Mouse (Mus musculus) layer of hippocampus, postnatal 10 days (tissue): ENCODE measurements around the gene Agfg1. TPM values are rescaled to one million over a fixed set of nuclear protein-coding genes. Genes with fewer than 3 reads are reported as not detected.

Source experiments
- DNase-seq, 2 experiments: peaks; one replicate each; pipeline ENCODE4 v3.0.0; 2021; ENCODE audit warnings: low spot score in 2 of 2
- total RNA-seq, 2 experiments: library from RNA; stranded (reverse); gene quantifications; 2 replicates each; pipeline ENCODE4 v1.2.3; 2021

Gene Agfg1
- total RNA-seq, 2 experiments from 2014 or later: 80.2 to 85.8 TPM

DNA sequence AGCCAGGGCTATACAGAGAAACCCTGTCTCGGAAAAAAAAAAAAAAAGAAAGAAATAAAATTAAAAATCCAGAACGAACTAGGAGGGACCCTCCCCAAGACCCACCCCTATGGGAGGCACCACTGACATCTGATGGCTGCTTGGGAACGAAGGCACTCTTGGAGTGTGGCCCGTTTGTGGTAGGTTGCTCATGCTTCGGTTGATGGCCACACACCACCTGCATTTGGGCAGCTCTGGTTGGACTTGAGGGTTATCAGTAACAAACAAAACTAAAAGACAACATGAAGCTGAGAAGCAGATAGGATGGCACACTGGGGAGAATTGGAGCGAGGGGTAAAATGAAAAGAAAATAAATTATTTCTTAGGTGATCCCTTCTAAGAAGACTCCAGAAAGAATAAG is 15.1 kb upstream of the Agfg1 start:
- no peak for DNase-seq

DNA sequence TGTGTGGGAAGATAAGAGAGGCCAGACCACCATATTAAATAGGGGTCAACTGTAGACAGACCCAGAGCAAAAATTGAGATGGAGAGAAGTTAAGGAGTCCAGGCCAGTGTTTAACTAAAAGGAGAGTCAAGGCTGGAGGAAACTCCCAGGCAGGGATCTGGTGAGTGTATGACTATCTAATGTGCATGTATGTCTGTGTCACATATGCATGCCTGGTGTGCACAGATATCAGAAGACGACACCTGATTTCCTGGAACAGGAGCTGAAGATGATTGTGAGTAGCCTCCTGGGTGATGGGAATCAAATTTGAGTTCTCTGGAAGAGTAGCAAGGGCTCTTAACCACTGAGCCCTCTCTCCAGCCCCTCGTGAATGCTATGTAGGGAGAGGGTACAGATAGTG is 14.0 kb upstream of the Agfg1 start:
- no peak for DNase-seq

- DNase-seq: no peak
Measured at GRCm38 (mm10) chr1:82825783-82826182, 13.5 kb upstream of the Agfg1 start.

DNA sequence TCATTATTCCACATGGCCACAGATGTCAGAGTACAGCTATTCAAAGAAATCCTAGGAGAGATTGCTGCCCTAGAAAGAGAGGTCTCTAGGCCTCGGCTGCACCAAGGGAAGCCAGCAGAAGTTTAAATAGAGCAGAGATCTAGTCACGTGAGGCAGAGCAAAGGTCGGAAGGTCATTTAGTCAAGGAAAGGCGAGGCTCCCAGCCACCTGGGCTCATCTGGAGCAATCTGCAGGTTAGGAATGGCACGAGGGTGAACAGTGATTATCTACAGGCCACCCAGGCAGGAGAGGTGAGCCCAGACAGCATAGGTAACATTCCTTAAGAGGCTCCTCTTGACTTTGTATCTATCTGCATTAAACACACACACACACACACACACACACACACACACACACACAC is 12.4 kb upstream of the Agfg1 start:
- no peak for DNase-seq

- no peak for DNase-seq
Measured at GRCm38 (mm10) chr1:82830771-82831170, 8.5 kb upstream of the Agfg1 start.

GRCm38 (mm10) chr1:82831547-82832240 is 7.6 kb upstream of the Agfg1 start:
- no peak for DNase-seq

- no peak for DNase-seq
Measured at GRCm38 (mm10) chr1:82832495-82833021, 6.7 kb upstream of the Agfg1 start.

- DNase-seq: no peak
Measured at GRCm38 (mm10) chr1:82833501-82833900, 5.8 kb upstream of the Agfg1 start.

DNA sequence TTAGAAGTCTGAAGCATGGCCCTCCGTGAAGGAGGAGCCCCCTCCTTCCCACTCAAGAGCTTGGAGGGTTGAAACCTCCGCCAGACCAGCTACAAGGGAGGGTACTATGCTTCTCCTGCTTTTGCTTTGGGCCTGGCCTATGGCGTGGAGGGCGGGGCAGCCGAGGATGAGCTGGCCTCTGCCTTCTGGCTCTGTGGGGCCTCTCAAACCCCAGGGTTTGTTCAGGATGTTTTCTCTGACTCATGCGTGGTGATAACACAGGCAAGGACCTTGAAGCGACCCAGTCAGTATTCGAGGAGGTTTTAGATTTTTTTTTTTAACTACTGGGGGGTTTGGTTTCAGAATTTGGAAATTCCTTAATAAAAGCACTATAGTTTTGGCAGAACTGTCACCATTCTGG is 4.7 kb upstream of the Agfg1 start:
- DNase-seq: no peak

DNA sequence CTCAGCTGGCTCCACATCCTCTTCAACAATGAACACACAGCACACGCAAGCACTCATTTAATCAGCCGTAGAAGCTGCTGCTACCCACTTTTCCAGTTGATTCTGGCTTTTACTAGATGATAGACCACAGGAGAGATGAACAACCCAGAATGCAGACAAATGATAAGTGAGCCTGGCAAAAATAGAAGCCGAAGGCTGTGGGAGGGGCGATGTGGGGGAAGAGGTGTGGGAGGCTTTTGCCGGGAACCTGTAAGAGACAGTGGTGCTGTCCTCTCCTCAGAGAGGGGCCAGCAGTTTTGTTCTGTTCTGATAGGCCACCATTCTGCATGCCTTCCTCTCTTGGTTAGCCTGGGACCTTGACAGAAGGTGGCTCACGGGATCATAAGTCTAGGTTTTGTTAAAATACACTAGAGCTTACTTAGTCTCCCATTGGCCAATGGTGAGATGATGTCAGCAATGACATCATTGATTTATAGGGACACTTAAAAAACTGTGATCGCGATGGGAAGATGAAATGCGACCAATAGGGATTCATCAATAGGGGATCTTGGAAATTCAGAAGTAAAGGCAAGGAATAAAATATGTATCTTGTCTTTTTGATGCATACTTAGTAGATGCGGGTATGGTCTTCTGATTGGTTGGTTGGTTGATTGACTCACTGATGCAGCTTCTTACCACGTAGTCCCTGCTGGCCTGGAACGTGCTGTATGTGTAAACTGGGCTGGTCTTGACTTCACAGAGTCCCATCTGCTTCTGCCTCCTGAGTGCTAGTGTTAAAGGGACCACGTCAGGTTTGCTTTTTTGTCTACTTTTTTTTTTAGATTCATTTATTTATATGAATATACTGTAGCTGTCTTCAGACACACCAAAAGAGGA is 2.7 kb upstream of the Agfg1 start:
- DNase-seq: no peak

- DNase-seq: no peak
Measured at GRCm38 (mm10) chr1:82837579-82837978, 1.7 kb upstream of the Agfg1 start.

- DNase-seq: no peak
Measured at GRCm38 (mm10) chr1:82838469-82839295, 601 bp upstream of the Agfg1 start.

- peak in 1 of 2 experiments; percentile 12 for DNase-seq
Measured at GRCm38 (mm10) chr1:82839614-82840421, 535 bp downstream of the Agfg1 start.

DNA sequence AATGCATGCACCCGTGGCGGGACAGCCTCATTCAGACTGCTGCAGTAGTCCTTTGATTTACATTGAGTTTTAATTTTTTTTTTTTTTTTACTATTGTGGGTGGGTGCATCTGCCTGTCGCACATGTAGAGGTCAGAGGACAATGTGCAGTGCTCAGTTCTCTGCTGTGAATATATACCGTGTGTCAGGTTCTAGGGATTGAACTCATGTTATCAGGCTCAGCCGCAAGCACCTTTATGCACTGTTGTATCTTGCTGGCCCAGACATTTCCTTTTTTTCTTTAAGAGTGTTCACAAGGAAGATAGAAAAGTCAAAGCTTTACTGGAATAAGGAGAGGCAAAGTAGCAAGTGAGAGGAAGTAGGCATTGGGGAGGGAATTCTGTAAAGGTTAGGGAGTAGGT is 16.4 kb downstream of the Agfg1 start:
- DNase-seq: no peak

DNA sequence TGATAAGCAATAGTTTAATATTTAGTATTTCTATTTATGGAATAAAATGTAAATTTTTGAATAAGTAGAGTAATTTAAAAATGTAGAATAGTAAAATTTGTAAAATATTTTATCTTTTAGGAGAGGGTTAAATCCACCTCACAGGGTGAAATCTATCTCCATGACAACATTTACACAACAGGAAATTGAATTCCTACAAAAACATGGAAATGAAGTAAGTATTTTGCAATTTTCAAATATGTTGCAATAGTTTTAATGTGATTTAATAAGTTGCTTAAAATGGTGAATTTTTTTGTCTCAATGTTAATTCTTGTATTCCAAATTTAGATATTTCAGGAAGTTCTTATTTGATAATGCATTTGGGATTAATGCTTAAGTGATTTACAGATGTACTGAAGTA is 19.0 kb downstream of the Agfg1 start:
- DNase-seq: no peak

DNA sequence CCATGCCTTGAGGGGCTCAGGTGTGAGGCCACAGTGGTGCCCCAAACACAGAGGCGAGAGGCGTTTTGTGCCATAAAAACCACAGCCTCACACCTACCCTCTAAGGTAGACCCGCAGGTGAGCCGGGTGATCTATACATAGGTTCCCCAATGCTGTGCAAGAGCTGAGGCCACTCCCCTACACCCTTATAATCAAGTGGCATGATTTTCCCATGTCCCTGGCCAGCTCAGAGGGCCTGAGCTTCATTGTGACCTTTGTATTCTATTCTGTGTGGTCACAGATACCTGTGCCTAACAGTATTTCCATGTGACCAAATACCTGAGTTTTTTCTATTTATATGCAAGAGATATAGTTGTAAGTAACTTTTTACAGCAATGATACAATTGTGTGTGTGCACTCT is 21.1 kb downstream of the Agfg1 start:
- DNase-seq: no peak

GRCm38 (mm10) chr1:82870202-82870601 is 30.9 kb downstream of the Agfg1 start:
- DNase-seq: no peak

GRCm38 (mm10) chr1:82879172-82879571 is 39.9 kb downstream of the Agfg1 start:
- DNase-seq: no peak

- DNase-seq: no peak
Measured at GRCm38 (mm10) chr1:82880196-82880595, 40.9 kb downstream of the Agfg1 start.

DNA sequence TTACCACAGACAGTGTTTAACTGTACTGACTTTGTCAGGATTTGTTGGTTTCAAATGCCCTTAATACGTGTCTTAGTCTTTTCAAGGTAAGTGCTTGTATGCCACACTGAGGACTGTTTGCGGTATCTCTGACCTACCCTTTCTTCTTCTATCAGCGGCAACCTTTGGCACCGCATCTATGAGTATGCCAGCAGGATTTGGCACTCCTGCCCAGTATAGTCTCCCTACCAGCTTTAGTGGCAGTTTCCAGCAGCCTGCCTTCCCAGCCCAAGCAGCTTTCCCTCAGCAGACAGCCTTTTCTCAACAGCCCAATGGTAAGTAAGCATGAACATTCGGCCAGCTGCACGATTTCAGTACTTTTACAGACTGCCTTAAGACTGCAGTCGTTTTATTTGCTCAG is 54.0 kb downstream of the Agfg1 start:
- no peak for DNase-seq

DNA sequence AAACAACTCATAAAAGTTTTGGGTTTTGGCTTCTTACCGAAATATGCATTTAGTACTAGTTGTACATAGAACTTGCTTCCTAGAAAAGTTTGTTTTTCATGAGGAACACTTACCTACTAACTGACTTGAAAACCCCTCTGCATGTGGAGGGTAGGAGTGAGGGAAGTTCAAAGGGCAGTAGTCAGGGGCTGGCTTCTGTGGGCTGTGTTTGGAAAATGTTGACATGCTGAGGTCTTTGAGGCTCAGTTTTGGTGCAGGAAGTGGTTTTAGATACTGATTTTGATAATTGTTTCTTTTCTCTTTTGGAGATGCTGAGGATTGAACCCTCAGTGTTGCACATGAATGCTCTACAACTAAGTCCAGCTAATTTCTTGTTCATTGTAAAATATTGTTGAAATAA is 61.3 kb downstream of the Agfg1 start:
- no peak for DNase-seq
